ENCODE assay signal across 8 mouse cellular contexts in genomic region chr15:7811253-7811625, GRCm38 (mm10). TPM values are rescaled to one million over a fixed set of nuclear protein-coding genes. Genes with fewer than 3 reads are reported as not detected.
DNase-seq lines count a peak whose midpoint lies in the region; ATAC-seq lines count a peak whose summit lies in the region.

No protein-coding gene starts in this region.

- no peak for ATAC-seq in heart, embryonic 14.5 days (ENCODE audit: insufficient number of reproducible peaks, insufficient read depth, low FRiP score, low read depth)
- ATAC-seq in hindbrain, embryonic 16.5 days: no peak
- ATAC-seq in neural tube, embryonic 12.5 days (ENCODE audit: low FRiP score, low read depth): no peak

- H3K27me3 ChIP-seq in heart, embryonic 14.5 days (ENCODE audit: control insufficient read depth, insufficient read depth, low read length): peaks cover 91% of the 10 kb centered on the region
- H3K27me3 ChIP-seq in hindbrain, embryonic 16.5 days (replicated peaks; ENCODE audit: control insufficient read depth, insufficient read depth, low read length): peaks cover 54% of the 10 kb centered on the region
- H3K27me3 ChIP-seq in neural tube, embryonic 12.5 days (replicated peaks): peaks cover 92% of the 10 kb centered on the region

- peak overlapping the region; percentile 73 for H3K9ac ChIP-seq in heart, embryonic 14.5 days (ENCODE audit: low read length)
- H3K9ac ChIP-seq in hindbrain, embryonic 16.5 days (ENCODE audit: low read depth, low read length): peak overlapping the region; percentile 59; the same call in 1 of the 2 replicates
- H3K9ac ChIP-seq in neural tube, embryonic 12.5 days: peak overlapping the region; percentile 44; the same call in 1 of the 2 replicates

- H3K9me3 ChIP-seq in heart, embryonic 14.5 days (ENCODE audit: control insufficient read depth, low read length): no peaks in the 10 kb centered on the region
- no peaks in the 10 kb centered on the region for H3K9me3 ChIP-seq in hindbrain, embryonic 16.5 days (ENCODE audit: control insufficient read depth, low read length)
- no peaks in the 10 kb centered on the region for H3K9me3 ChIP-seq in neural tube, embryonic 12.5 days

- no peak overlapping the region for H3K27ac ChIP-seq in heart, embryonic 14.5 days (replicated peaks in 1 of 2; ENCODE audit: control insufficient read depth in 1 of 2, insufficient read depth in 1 of 2, low read depth in 2 of 2, low read length in 2 of 2)
- no peak overlapping the region for H3K27ac ChIP-seq in hindbrain, embryonic 16.5 days (ENCODE audit: low read depth, low read length)
- no peak overlapping the region for H3K27ac ChIP-seq in neural tube, embryonic 12.5 days

- no peak for DNase-seq in heart, adult 8-10 months (ENCODE audit: low spot score)
- DNase-seq in embryo, embryonic 11 days: peak; percentile 42
- no peak for DNase-seq in cerebellum, postnatal 14 days
- no peak for DNase-seq in right cerebral cortex, postnatal 25 days
- DNase-seq in layer of hippocampus, postnatal 36 days: no peak

- WGBS in heart, embryonic 14.5 days: 1% methylated on average over 11 of the region's 11 CpGs
- under 1% methylated on average over 11 of the region's 11 CpGs for WGBS in hindbrain, embryonic 16.5 days
- WGBS in neural tube, embryonic 12.5 days: under 1% methylated on average over 11 of the region's 11 CpGs

- H3K4me2 ChIP-seq in heart, embryonic 14.5 days (ENCODE audit: low read length): peak overlapping the region; percentile 96
- H3K4me2 ChIP-seq in hindbrain, embryonic 16.5 days (ENCODE audit: low read length): peak overlapping the region; percentile 99
- peak overlapping the region; percentile 98 for H3K4me2 ChIP-seq in neural tube, embryonic 12.5 days (replicated peaks)

- H3K4me1 ChIP-seq in heart, embryonic 14.5 days (ENCODE audit: control insufficient read depth in 2 of 2, insufficient read depth in 2 of 2, low read length in 2 of 2): peaks cover 2 to 24% of the 10 kb centered on the region in 2 experiments
- peaks cover 38% of the 10 kb centered on the region for H3K4me1 ChIP-seq in hindbrain, embryonic 16.5 days (ENCODE audit: control insufficient read depth, insufficient read depth, low read depth, low read length)
- peaks cover 35% of the 10 kb centered on the region for H3K4me1 ChIP-seq in neural tube, embryonic 12.5 days

- no peaks in the 10 kb centered on the region for H3K36me3 ChIP-seq in heart, embryonic 14.5 days (ENCODE audit: control insufficient read depth, insufficient read depth, low read length)
- no peaks in the 10 kb centered on the region for H3K36me3 ChIP-seq in hindbrain, embryonic 16.5 days (ENCODE audit: control insufficient read depth, insufficient read depth, low read length)
- H3K36me3 ChIP-seq in neural tube, embryonic 12.5 days: no peaks in the 10 kb centered on the region

- peak overlapping the region; percentile 37 to 55 for H3K4me3 ChIP-seq in heart, embryonic 14.5 days (ENCODE audit: control insufficient read depth in 1 of 2, insufficient read depth in 1 of 2, low read depth in 1 of 2, low read length in 2 of 2)
- H3K4me3 ChIP-seq in hindbrain, embryonic 16.5 days (ENCODE audit: low read length): peak overlapping the region; percentile 59
- peak overlapping the region; percentile 49 for H3K4me3 ChIP-seq in neural tube, embryonic 12.5 days

RNA-seq across cellular contexts. Expression of gene Gdnf, which starts 0.6 kb away (rescaled TPM):
- 0.08 and 0.11 TPM in 2 replicates for polyA plus RNA-seq in heart, embryonic 14.5 days (2014; fragmentation: Nextera tagmentation; extraction: Ambion mirVana)
- under 1 TPM; 0.41 to 0.60 (median 0.46) TPM for total RNA-seq in heart, adult 8-10 months (2022)
- polyA plus RNA-seq in hindbrain, embryonic 16.5 days (2015; fragmentation: Nextera tagmentation; extraction: Ambion mirVana): 0.23 and 0.32 TPM in 2 replicates
- polyA plus RNA-seq in neural tube, embryonic 12.5 days (2016; fragmentation: Nextera tagmentation; extraction: Ambion mirVana): 0.32 and 0.43 TPM in 2 replicates
- under 1 TPM in 1 of 2 experiments, not detected in 1; 0.12 TPM for total RNA-seq in layer of hippocampus, postnatal 36 days (2021)
